Mouse (Mus musculus): ENCODE results near the gene Rnd1. TPM values are rescaled to one million over a fixed set of nuclear protein-coding genes. Genes with fewer than 3 reads are reported as not detected.

The Rnd1 gene
- 1 to 10 TPM; 6.3 to 8.0 TPM for total RNA-seq (2021)
- long read RNA-seq, transcript Rnd1-201 (5 exons, 2,203 nt) = major isoform, 19 of 20 reads
- long read RNA-seq, partial matches to known transcripts = 0 of 20 reads
- long read RNA-seq, other reads (novel, unspliced or antisense) = 1 of 20 reads

DNA sequence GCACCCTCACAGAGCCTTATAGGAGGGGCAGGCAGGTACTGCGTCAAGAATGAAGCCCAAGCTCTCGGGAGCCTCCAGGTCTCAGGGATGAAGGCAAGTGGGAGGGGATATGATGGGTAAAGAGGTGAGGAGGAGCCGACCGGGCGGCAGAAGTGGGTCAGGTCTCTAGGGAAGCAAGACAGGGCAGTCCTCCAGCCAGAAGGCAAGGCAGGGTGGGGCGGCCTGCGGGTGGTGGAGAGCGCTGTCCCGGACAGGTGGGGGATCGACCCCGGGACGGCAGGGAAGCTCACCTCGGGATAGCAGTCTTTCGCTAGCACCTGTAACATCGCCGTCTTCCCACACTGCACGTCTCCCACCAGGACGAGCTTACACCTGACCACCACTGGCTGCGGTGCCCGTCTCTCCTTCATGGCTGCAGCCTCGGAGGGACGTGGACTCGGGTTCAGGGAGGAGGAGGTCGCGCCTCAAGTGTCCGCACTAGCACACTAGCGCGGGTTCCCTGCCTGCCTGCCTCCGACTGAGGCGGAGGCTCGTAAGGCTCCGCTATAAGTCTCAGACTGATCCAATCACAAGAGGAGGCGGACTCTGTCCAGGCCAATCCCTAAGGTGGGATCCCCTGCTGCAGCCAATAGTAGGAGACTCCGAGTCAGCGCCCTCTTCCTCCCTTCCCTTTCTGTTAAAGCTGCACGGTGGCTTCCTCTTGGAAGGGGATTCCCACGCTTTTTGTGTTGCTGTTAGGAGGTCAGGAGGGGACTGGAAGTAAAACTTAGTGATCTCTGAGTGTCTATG is at the start of gene Rnd1:
TSS of gene Rnd1 (minus strand) at position 522 of the 789 bp plus-strand sequence.
- DNase-seq (ENCODE audit: low spot score in 2 of 2) = peak; percentile 77 to 90

DNA sequence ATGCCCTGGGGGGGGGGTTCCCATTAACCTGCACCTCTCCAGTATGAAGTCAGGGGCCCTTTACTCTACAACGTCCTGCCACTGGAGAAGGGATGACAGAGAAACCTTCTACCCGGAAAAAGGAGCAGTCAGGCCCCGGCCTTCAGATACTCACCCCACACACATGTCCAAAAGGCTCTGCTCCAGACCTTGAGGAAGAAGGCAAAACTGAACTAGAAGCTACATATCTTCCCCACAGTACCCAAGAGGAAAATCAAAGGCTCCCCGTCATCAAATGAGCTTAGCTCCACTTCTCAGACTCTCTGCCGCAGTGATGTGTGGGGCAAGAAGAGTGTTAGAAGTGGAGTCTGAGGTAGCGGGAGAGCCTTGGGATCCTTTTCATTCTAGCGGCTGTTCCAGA is 49.5 kb upstream of the Rnd1 start:
- DNase-seq (ENCODE audit: low spot score in 2 of 2) = no peak

DNA sequence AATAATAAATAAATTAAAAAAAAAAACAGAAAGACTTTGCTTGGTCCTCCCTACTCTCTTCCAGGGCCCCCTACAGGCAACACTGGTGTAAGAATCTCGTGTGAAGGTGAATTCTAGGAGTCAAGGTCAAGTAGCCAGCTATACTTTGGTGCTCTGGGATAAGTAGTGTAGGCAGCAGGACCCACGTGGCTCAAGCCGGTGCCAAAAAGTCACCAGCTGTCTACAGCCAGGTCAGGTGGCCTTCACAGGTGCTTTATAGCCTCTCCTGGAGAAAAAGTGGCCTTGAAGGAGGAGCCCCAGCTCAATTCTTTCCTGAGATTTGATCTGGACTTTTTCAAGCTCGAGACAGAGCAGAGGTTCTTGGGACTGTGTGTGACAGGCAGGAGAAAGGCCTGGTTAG is 48.8 kb upstream of the Rnd1 start:
- DNase-seq (ENCODE audit: low spot score in 2 of 2) = no peak

DNA sequence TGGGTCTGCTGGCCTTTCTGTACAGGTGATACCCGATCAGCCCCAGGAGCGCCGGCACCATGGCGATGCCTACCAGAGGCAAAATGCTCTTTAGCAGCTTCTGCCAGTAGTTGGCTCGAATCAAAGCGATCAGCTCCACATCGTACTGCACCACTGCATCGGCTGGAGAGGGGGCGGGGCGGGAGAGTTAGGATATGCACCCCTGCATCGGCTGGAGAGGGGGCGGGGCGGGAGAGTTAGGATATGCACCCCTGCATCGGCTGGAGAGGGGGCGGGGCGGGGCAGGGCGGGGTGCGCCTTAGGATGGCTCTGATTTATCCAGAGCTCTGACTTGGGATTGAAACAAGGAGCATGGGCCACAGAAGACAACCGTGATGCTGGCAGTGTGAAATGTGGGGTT is 47.2 kb upstream of the Rnd1 start:
- DNase-seq (ENCODE audit: low spot score in 2 of 2) = no peak

DNA sequence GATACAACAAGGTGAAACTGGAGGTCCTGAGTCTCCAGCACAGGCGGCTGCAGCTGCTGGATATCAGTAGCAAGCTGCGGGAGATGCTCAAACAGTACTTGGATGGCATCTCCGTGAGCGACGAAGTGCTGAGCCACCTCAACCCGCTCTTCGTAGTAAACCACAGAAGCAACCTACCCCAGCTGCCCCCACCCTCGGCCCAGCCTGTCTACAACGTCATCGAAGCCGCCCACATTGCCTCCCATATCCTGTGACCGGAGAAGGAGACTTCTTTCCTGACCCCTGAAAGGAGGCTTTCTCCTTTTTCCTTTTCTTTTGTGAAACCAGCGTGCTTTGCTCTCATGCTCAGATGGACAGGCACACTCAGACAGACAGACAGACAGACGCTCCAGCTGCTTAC is 45.6 kb upstream of the Rnd1 start:
- no peak for DNase-seq (ENCODE audit: low spot score in 2 of 2)

DNA sequence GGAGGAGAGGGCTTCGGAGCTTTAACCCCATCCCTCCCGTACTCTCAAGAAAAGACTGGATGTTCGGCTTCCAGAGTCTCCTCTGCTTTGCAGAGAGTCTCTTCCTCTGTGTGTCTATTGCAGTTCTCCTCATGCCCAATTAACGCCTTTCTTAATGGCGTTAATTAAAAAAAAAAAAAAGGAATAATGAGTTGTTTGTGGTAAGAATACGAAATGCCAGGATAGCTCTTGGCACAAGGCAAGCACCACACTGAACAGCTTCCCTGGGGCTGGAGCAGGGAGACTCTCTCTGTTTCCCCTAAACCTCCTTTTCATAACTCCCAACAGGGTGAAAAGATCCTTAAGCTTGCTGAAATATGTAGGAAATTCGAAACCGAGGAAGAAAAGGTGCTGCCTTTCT is 44.9 kb upstream of the Rnd1 start:
- DNase-seq (ENCODE audit: low spot score in 2 of 2) = no peak

- DNase-seq (ENCODE audit: low spot score in 2 of 2) = no peak
Observed at GRCm38 (mm10) chr15:98717301-98717700, 40.0 kb upstream of the Rnd1 start.

- no peak for DNase-seq (ENCODE audit: low spot score in 2 of 2)
Observed at GRCm38 (mm10) chr15:98714230-98714652, 37.0 kb upstream of the Rnd1 start.

DNA sequence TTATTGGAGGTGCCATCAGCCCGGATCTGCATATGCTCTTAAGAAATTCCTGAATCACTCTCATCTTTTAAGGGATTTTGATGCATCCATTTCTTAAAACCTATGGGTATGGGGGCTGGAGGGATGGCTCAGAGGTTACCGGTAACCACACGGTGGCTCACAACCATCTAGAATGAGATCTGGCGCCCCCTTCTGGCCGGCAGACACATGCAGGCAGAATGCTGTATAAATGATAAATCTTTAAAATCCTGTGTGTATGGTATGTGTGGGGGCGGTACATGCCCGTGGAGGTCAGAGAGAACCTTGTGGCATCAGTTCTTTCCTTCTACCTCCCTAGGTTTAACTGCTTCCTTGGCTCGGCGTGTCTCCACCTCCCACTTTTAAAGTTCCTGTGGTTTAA is 33.2 kb upstream of the Rnd1 start:
- DNase-seq (ENCODE audit: low spot score in 2 of 2) = peak; percentile 44 to 72

GRCm38 (mm10) chr15:98707766-98708372 is 30.6 kb upstream of the Rnd1 start, which contains the start of gene Ccdc65:
Gene Ccdc65 (plus strand): TSS chr15:98708207.
- peak; percentile 74 to 94 for DNase-seq (ENCODE audit: low spot score in 2 of 2)

GRCm38 (mm10) chr15:98704312-98704711 is 27.1 kb upstream of the Rnd1 start:
- DNase-seq (ENCODE audit: low spot score in 2 of 2) = no peak

GRCm38 (mm10) chr15:98699190-98700105 is 22.2 kb upstream of the Rnd1 start:
- peak; percentile 86 to 91 for DNase-seq (ENCODE audit: low spot score in 2 of 2)

- DNase-seq (ENCODE audit: low spot score in 2 of 2) = no peak
Observed at GRCm38 (mm10) chr15:98696216-98696615, 19.0 kb upstream of the Rnd1 start.

- no peak for DNase-seq (ENCODE audit: low spot score in 2 of 2)
Observed at GRCm38 (mm10) chr15:98695726-98696125, 18.5 kb upstream of the Rnd1 start.

GRCm38 (mm10) chr15:98692171-98692715 is 15.0 kb upstream of the Rnd1 start:
- DNase-seq (ENCODE audit: low spot score in 2 of 2) = no peak

- no peak for DNase-seq (ENCODE audit: low spot score in 2 of 2)
Observed at GRCm38 (mm10) chr15:98691486-98692147, 14.4 kb upstream of the Rnd1 start.

DNA sequence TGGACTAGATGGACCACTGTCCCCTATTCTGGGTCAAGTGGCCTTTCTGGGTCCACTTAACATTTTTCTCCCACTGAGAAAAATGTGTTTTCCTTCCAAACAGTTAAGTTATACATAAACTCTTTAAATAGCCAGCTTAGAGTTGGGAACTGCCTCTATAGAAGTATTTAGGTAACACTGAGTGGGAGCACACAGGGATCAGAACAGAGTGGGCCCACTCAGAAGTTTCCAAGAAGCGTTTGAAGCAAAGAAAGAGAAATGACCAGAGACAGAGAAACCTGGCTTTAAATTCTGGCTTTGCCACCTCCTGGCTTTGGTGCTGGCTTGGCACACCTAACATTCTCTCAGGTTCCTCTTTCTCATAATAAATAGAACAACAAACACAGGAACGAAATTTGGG is 12.4 kb upstream of the Rnd1 start:
- no peak for DNase-seq (ENCODE audit: low spot score in 2 of 2)

DNA sequence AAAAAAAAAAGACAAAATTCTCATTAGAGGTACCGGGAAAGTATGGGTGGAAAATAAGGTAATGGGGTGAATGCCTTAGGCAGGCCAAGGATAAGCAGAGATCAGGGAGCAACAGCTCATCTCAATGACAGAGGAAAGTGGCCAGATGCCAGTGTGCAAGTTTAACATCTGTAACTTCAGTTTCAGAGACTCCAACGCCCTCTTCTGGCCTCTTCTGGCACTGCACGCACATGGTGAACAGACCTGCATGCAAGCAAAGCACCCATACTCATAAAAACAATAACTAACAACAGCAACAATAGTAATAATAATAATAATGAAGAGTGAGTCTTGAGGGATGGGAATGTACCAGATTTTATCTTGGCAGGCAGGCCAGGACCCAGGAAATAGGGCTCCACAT is 8.7 kb upstream of the Rnd1 start:
- no peak for DNase-seq (ENCODE audit: low spot score in 2 of 2)

DNA sequence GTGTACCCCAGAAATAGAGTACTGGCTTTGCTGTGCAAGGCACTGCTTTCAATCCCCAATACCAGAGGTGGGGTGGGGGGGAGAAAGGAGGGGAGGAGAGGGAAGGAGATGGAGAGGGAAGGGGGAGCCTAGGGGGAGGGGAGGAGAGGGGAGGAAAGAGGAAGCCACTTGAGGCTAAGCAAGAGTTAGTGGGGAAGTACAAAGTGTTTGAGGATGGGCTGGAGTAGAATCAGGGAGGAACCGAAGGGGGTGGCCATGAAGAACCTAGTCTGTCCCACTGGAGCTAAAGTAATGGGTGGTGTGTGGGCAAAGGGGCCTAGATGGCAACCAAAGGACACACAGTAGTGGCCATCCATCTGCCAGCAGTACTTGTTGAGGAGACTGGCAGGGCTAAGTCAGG is 6.5 kb upstream of the Rnd1 start:
- DNase-seq (ENCODE audit: low spot score in 2 of 2) = no peak

GRCm38 (mm10) chr15:98683177-98683576 is 5.9 kb upstream of the Rnd1 start:
- DNase-seq (ENCODE audit: low spot score in 2 of 2) = no peak

DNA sequence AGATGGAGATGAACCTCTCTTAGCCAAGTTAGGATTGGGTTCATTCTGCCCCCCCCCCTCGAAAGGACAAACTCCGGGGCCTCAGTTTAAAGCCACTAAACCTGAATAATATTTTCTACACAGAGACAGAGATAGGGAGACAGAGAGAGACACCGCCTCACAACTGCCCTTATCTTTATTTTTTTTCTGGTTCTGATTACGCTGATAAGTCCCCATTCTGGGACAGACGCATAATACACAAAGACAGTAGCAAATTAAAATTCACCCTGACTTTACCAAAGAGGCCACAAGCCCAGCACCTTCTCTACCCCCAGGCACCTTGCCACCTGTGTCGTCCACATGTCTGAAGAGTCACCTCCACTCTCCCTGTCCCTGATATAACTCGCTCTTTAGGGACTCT is 4.4 kb upstream of the Rnd1 start:
- DNase-seq (ENCODE audit: low spot score in 2 of 2) = no peak

All from layer of hippocampus, adult 18-20 months (tissue).